Mouse (Mus musculus) left cerebral cortex, adult 9 months (tissue): ENCODE data around the gene Lmntd1.

Source experiments
- DNase-seq, 2 experiments: peaks; one replicate each; pipeline ENCODE4 v3.0.0; 2022; ENCODE audit warnings: low spot score in 2 of 2

The Lmntd1 gene

GRCm38 (mm10) chr6:145565663-145566062 is 48.5 kb downstream of the Lmntd1 start:
- DNase-seq, result no peak

GRCm38 (mm10) chr6:145564671-145565070 is 49.4 kb downstream of the Lmntd1 start:
- no peak for DNase-seq

GRCm38 (mm10) chr6:145557059-145557992 is 56.8 kb downstream of the Lmntd1 start:
- no peak for DNase-seq

- no peak for DNase-seq
Measured at GRCm38 (mm10) chr6:145553226-145553625, 60.9 kb downstream of the Lmntd1 start.

- no peak for DNase-seq
Measured at GRCm38 (mm10) chr6:145552817-145553216, 61.3 kb downstream of the Lmntd1 start.

GRCm38 (mm10) chr6:145550993-145551392 is 63.1 kb downstream of the Lmntd1 start:
- DNase-seq, result no peak

- no peak for DNase-seq
Measured at GRCm38 (mm10) chr6:145545927-145546641, 68.0 kb downstream of the Lmntd1 start.

- no peak for DNase-seq
Measured at GRCm38 (mm10) chr6:145544838-145545237, 69.3 kb downstream of the Lmntd1 start.

GRCm38 (mm10) chr6:145544304-145544703 is 69.8 kb downstream of the Lmntd1 start:
- DNase-seq, result no peak

GRCm38 (mm10) chr6:145539568-145539859 is 74.6 kb downstream of the Lmntd1 start:
- no peak for DNase-seq

GRCm38 (mm10) chr6:145538787-145539567 is 75.1 kb downstream of the Lmntd1 start:
- DNase-seq, result no peak

- DNase-seq, result no peak
Measured at GRCm38 (mm10) chr6:145530464-145530863, 83.7 kb downstream of the Lmntd1 start.

- no peak for DNase-seq
Measured at GRCm38 (mm10) chr6:145523337-145523736, 90.8 kb downstream of the Lmntd1 start.

GRCm38 (mm10) chr6:145522617-145523016 is 91.5 kb downstream of the Lmntd1 start:
- DNase-seq, result no peak

- no peak for DNase-seq
Measured at GRCm38 (mm10) chr6:145517002-145517401, 97.1 kb downstream of the Lmntd1 start.

GRCm38 (mm10) chr6:145515859-145516581 is 98.1 kb downstream of the Lmntd1 start:
- no peak for DNase-seq

- DNase-seq, result no peak
Measured at GRCm38 (mm10) chr6:145511265-145511664, 102.9 kb downstream of the Lmntd1 start.

GRCm38 (mm10) chr6:145508828-145509227 is 105.3 kb downstream of the Lmntd1 start:
- DNase-seq, result no peak

GRCm38 (mm10) chr6:145501751-145502150 is 112.4 kb downstream of the Lmntd1 start:
- no peak for DNase-seq

- no peak for DNase-seq
Measured at GRCm38 (mm10) chr6:145499574-145500546, 114.3 kb downstream of the Lmntd1 start.
